ENCODE assay signal across 8 mouse cellular contexts in the genomic region with DNA sequence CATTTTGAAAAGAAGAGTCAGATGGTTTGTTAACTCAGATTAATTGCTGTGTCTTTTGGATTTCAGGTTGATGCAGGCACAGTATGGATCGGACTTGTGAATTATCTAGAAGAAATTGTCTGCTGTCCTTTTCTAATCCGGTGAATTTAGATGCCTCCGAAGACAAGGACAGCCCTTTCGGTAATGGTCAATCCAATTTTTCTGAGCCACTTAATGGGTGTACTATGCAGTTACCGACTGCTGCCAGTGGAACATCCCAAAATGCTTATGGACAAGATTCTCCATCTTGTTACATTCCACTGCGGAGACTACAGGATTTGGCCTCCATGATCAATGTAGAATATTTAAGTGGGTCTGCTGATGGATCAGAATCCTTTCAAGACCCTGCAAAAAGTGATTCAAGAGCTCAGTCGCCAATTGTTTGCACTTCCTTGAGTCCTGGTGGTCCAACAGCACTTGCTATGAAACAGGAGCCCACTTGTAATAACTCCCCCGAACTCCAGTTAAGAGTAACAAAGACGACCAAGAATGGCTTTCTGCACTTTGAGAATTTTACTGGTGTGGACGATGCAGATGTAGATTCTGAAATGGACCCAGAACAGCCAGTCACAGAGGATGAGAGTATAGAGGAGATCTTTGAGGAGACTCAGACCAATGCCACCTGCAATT. TPM values are rescaled to one million over a fixed set of nuclear protein-coding genes. Genes with fewer than 3 reads are reported as not detected.
DNase-seq lines count a peak whose midpoint lies in the region; ATAC-seq and TF ChIP-seq lines count a peak whose summit lies in the region.

No protein-coding gene starts in this region.

- in situ Hi-C loops in ES-E14 (cut with MboI; ENCODE audit: low sequenced_read_pairs in 2 of 2, unreplicated experiment in 2 of 2) = no loop called here

- no peaks in the 10 kb centered on the region for H3K27me3 ChIP-seq in heart, embryonic 14.5 days (ENCODE audit: control insufficient read depth, insufficient read depth, low read length)
- no peaks in the 10 kb centered on the region for H3K27me3 ChIP-seq in forebrain, embryonic 16.5 days (replicated peaks; ENCODE audit: control insufficient read depth, insufficient read depth, low read length)
- H3K27me3 ChIP-seq in liver, postnatal 0 days (ENCODE audit: insufficient read depth, low read length) = no peaks in the 10 kb centered on the region

- H3K4me2 ChIP-seq in heart, embryonic 14.5 days (ENCODE audit: low read length) = peak overlapping the region; percentile 79
- peak overlapping the region; percentile 76 for H3K4me2 ChIP-seq in forebrain, embryonic 16.5 days (ENCODE audit: low read length)
- peak overlapping the region; percentile 74 for H3K4me2 ChIP-seq in liver, postnatal 0 days (ENCODE audit: low read depth, low read length)

- TF ChIP-seq EP300 in liver, postnatal 0 days (IDR thresholded peaks at IDR 0.05; ENCODE audit: low read depth) = no peak

- no peak for DNase-seq in heart, postnatal 4 days
- DNase-seq in ES-E14 (ENCODE audit: low read depth, low spot score) = no peak
- no peak for DNase-seq in liver, postnatal 0 days
- DNase-seq in adrenal gland, postnatal 4 days (ENCODE audit: low spot score in 2 of 2) = no peak
- DNase-seq in left cerebral cortex, adult 9 months (ENCODE audit: low spot score in 2 of 2) = no peak
- no peak for DNase-seq in kidney, adult 11 months

- peak overlapping the region; percentile 94 for H3K9ac ChIP-seq in heart, embryonic 14.5 days (ENCODE audit: low read length)
- peak overlapping the region; percentile 87 for H3K9ac ChIP-seq in ES-E14 (ENCODE audit: insufficient read depth, low read depth, low read length, poor library complexity, severe bottlenecking)
- H3K9ac ChIP-seq in forebrain, embryonic 16.5 days (replicated peaks; ENCODE audit: low read depth, low read length) = peak overlapping the region; percentile 92
- peak overlapping the region; percentile 94 for H3K9ac ChIP-seq in liver, postnatal 0 days (replicated peaks)

- H3K9me3 ChIP-seq in heart, embryonic 14.5 days (ENCODE audit: control insufficient read depth, low read length) = no peaks in the 10 kb centered on the region
- H3K9me3 ChIP-seq in ES-E14 (ENCODE audit: control insufficient read depth, insufficient read depth, low read depth, low read length) = no peaks in the 10 kb centered on the region
- H3K9me3 ChIP-seq in forebrain, embryonic 16.5 days (ENCODE audit: control insufficient read depth, low read length) = no peaks in the 10 kb centered on the region
- no peaks in the 10 kb centered on the region for H3K9me3 ChIP-seq in liver, postnatal 0 days (ENCODE audit: low read length)

- peak overlapping the region; percentile 96 to 98 for H3K27ac ChIP-seq in heart, embryonic 14.5 days (replicated peaks in 1 of 2; ENCODE audit: control insufficient read depth in 1 of 2, insufficient read depth in 1 of 2, low read depth in 2 of 2, low read length in 2 of 2)
- H3K27ac ChIP-seq in ES-E14 (ENCODE audit: insufficient read depth, low read depth, low read length, poor library complexity, severe bottlenecking) = peak overlapping the region; percentile 95; the same call in 1 of the 2 replicates
- peak overlapping the region; percentile 97 for H3K27ac ChIP-seq in forebrain, embryonic 16.5 days (ENCODE audit: low read length)
- peak overlapping the region; percentile 98 for H3K27ac ChIP-seq in liver, postnatal 0 days (ENCODE audit: low read depth)

- WGBS in heart, embryonic 14.5 days = 58% methylated on average over 10 of the region's 10 CpGs
- WGBS in forebrain, embryonic 16.5 days = 56% methylated on average over 10 of the region's 10 CpGs
- 66% methylated on average over 10 of the region's 10 CpGs for WGBS in liver, postnatal 0 days (ENCODE audit: insufficient replicate concordance)

- peaks cover 8 to 50% of the 10 kb centered on the region in 2 experiments for H3K4me1 ChIP-seq in heart, embryonic 14.5 days (ENCODE audit: control insufficient read depth in 2 of 2, insufficient read depth in 2 of 2, low read length in 2 of 2)
- H3K4me1 ChIP-seq in ES-E14 (ENCODE audit: control insufficient read depth in 2 of 2, insufficient read depth in 2 of 2, low read length in 2 of 2, poor library complexity in 1 of 2) = peaks cover 8 to 21% of the 10 kb centered on the region in 2 experiments
- peaks cover 56% of the 10 kb centered on the region for H3K4me1 ChIP-seq in forebrain, embryonic 16.5 days (replicated peaks; ENCODE audit: control insufficient read depth, insufficient read depth, low read length)
- peaks cover 52% of the 10 kb centered on the region for H3K4me1 ChIP-seq in liver, postnatal 0 days (ENCODE audit: insufficient read depth)

- TF ChIP-seq CTCF in liver, postnatal 0 days (IDR thresholded peaks at IDR 0.05; ENCODE audit: low read depth) = no peak

- ATAC-seq in heart, embryonic 14.5 days (ENCODE audit: insufficient number of reproducible peaks, insufficient read depth, low FRiP score, low read depth) = no peak
- no peak for ATAC-seq in forebrain, embryonic 16.5 days
- no peak for ATAC-seq in liver, postnatal 0 days

- peak overlapping the region; percentile 83 to 85 for H3K4me3 ChIP-seq in heart, embryonic 14.5 days (ENCODE audit: control insufficient read depth in 1 of 2, insufficient read depth in 1 of 2, low read depth in 1 of 2, low read length in 2 of 2)
- peak overlapping the region; percentile 88 to 91 for H3K4me3 ChIP-seq in ES-E14 (ENCODE audit: insufficient read depth in 1 of 2, low read depth in 1 of 2, low read length in 2 of 2, poor library complexity in 1 of 2, severe bottlenecking in 1 of 2)
- peak overlapping the region; percentile 85 for H3K4me3 ChIP-seq in forebrain, embryonic 16.5 days (replicated peaks; ENCODE audit: low read length)
- H3K4me3 ChIP-seq in liver, postnatal 0 days (ENCODE audit: low read depth, low read length) = peak overlapping the region; percentile 79

- H3K36me3 ChIP-seq in heart, embryonic 14.5 days (ENCODE audit: control insufficient read depth, insufficient read depth, low read length) = peaks cover 51% of the 10 kb centered on the region
- H3K36me3 ChIP-seq in ES-E14 (ENCODE audit: control insufficient read depth, insufficient read depth, low read length, poor library complexity, severe bottlenecking) = peaks cover 23% of the 10 kb centered on the region
- no peaks in the 10 kb centered on the region; the same call in 1 of the 2 replicates for H3K36me3 ChIP-seq in forebrain, embryonic 16.5 days (ENCODE audit: control insufficient read depth, insufficient read depth)
- H3K36me3 ChIP-seq in liver, postnatal 0 days (replicated peaks; ENCODE audit: insufficient read depth, low read length) = peaks cover 32% of the 10 kb centered on the region

TF ChIP-seq in ES-E14, 5 proteins besides CTCF, POLR2A, EP300 and RAD21:
- no peak for TF ChIP-seq CHD2 (IDR thresholded peaks at IDR 0.05; ENCODE audit: low read depth, low read length)
- TF ChIP-seq ZC3H11A (IDR thresholded peaks at IDR 0.05; ENCODE audit: borderline replicate concordance, low read depth, low read length) = no peak
- no peak for TF ChIP-seq HCFC1 (IDR thresholded peaks at IDR 0.05; ENCODE audit: borderline replicate concordance, insufficient read depth, low read length)
- TF ChIP-seq ZNF384 (IDR thresholded peaks at IDR 0.05; ENCODE audit: low read depth, low read length) = no peak
- no peak for TF ChIP-seq MAFK (IDR thresholded peaks at IDR 0.05; ENCODE audit: insufficient read depth, low read depth, low read length)

RNA-seq across cellular contexts. Expression of a gene that starts 3.7 kb away (rescaled TPM):
- 53.5 and 57.3 TPM in 2 replicates for polyA plus RNA-seq in heart, embryonic 14.5 days (2014; fragmentation: Nextera tagmentation; extraction: Ambion mirVana)
- 100 to 1,000 TPM; 107 to 108 TPM for total RNA-seq in heart, postnatal 4 days (2021)
- total RNA-seq in ES-E14 (2012; rRNA removed) = 120 and 135 TPM in 2 replicates
- polyA plus RNA-seq in forebrain, embryonic 16.5 days (2015; fragmentation: Nextera tagmentation; extraction: Ambion mirVana) = 52.4 and 53.1 TPM in 2 replicates
- 18.6 and 20.6 TPM in 2 replicates for polyA plus RNA-seq in liver, postnatal 0 days (2015; fragmentation: Nextera tagmentation; extraction: Ambion mirVana)
- 100 to 1,000 TPM; 168 to 172 TPM for total RNA-seq in adrenal gland, postnatal 4 days (2021)
